Mouse (Mus musculus): Measurements from ENCODE around the gene Gpr171.
"Not testable (repeated sequence)": the region's sequence is repeated elsewhere in the genome, so short reads cannot be mapped to it uniquely, and the experiment has no call there.

Gpr171 gene

DNA sequence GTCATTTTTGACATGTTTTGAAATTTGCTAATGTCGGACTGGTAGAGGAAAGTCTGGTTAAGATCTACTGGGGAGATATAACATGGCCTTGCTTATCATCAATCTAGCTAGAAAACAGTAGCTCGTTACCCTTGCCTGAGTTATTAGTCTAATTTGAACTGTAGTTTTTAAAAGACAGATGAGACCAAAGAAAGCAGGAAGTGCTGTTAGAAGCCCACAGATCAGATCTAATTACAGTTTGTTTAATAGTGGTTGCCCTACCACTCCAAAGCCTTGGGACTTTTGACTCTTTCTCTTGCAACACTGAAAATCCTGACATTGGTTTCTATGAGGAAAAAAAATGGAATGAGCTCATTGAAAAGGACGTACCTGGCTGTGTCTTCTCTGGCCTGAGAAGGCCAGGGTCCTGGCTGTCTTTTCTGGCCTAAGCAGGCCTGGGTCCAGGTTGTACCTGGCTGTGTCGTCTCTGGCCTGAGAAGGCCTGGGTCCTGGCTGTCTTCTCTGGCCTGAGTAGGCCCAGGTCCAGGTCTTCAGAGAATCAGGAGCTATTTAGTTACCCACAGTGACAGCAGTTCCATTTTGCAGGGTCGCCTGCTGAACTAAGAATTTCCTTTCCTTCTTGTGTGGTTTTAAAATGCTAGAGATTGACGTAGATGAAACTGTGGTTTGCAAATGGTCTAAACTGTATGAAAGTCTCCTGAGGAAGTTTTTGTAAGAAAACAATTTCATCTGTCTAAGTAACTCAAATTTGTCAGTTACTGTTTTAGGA lies at the start of gene Gpr171:
Gpr171 (minus strand) TSS at position 604 of the 769 bp plus-strand sequence.
- DNase-seq (ENCODE audit: low spot score): no peak

DNA sequence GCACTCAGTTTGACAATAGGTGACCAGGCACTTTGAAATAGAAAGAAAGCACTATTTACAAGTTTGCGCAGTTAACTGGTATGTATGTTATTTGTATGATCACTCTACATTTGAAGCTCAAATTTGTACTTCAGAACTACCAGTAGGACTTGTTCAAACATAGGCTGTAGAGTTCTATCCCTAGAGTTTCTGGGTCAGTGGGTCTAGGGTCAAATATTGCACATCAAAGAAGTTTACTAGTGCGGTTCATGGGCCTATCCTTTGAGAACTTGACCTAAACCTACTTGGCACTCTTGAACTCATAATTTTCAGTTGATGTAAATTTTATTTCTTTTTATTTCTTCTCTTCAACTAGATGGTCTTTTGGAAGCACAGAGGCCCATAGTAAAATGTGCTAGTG lies 49.0 kb upstream of the Gpr171 start:
- DNase-seq (ENCODE audit: low spot score): no peak

DNA sequence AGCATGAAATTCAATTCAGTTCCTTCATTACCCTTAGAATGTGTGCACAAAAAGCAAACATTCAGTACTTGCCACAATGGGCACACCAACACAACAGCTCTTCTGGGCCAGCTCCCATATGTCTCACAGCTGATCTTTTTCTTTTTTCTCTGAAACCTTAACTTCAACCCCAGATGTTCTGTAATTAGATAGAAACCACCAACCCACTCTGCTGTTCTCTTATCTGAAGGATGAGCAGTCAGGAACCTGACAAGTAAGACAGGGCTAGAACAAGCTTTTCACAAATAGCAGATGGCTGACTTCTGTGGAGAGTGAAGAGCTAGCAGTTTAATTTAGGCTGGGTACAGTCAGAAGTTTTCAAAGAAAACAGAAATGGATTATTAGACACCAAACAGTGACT lies 48.0 kb upstream of the Gpr171 start:
- no peak for DNase-seq (ENCODE audit: low spot score)

DNA sequence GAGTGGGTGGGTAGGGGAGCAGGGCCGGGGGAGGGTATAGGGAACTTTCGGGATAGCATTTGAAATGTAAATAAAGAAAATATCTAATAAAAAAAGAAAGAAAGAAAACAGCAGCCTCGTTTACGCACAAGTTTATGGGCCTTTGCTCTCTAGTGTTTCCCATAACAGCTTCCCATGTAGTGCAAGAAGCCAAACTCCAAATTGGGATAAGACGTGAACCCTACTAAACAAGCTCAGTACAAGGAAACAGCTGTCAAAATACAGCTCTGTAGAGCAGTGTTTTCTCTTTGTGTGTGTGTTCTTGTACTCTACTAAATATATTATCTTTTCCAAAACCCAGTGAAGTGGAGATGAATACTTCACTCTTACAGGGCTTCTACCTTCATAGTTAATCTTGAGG lies 43.6 kb upstream of the Gpr171 start:
- DNase-seq (ENCODE audit: low spot score): no peak

DNA sequence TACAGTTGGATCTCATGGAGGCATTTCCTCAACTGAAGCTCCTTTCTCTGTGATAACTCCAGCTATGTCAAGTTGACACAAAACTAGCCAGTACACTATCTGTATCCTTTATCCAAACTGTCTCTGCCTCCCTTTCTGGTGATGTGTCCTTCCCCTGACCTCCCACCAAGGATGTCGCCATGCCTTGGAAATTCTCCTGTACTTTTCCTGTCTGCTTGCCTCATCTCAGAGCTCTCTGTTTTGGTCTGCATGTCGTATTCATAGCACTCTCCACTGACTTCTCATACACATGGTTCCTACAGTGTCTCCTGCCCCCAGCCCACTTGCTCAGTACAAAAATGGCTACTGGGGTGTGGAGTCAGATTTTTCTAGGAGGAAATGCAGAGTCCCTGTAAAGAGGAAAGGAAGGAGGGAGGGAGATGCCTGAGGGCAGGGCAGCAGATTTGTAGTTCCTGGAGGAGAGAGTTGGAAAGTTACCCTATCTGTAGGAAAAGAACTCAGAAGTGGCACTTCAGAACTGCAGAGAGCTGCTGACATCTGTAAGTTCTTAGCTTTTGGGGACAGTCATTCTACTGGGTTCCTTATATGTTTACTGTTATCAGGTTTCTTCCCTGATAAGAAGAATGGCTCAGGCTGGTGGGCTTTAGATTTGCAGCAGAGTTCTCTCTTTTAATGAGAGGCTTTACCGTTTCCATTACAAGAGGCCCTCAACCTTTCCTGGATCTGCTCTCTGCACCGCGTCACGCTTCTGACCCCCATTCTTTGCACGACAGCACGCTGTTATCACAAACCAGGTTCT lies 40.1 kb upstream of the Gpr171 start:
- DNase-seq (ENCODE audit: low spot score): no peak

DNA sequence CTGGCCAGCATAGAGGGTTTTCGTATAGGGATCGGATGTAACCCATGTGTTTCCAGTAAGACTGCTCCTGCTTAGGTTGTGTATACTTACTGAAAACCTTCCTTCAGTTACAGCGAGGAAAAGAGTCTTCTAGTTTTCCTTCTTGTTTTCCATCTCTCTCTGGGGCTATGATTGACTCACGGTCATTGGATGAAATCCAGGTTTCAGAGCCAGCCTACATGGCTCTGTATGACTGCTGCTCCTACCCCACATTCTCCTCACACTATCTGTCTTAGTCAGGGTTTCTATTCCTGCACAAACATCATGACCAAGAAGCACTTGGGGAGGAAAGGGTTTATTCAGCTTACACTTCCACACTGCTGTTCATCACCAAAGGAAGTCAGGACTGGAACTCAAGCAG lies 39.3 kb upstream of the Gpr171 start:
- DNase-seq (ENCODE audit: low spot score): not testable (repeated sequence)

DNA sequence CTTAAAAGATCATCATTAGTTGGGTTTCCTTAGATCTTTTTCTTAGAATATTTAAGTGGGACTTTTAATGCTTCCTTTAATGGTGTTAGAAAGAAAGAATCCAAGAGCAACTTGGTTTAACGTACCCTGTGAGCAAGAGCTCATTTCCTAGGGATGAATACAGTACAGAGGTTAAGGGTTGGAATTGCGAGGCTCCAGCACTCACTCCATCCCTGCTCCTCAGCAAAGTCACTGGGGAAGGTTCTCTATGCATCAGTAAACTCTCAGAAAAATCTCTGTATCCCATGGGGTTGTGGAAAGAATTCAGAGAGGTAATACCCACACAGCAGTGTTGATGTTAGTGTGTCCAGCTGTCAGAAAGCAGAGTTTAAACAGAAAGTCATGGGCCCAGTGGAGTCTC lies 38.5 kb upstream of the Gpr171 start:
- DNase-seq (ENCODE audit: low spot score): no peak

DNA sequence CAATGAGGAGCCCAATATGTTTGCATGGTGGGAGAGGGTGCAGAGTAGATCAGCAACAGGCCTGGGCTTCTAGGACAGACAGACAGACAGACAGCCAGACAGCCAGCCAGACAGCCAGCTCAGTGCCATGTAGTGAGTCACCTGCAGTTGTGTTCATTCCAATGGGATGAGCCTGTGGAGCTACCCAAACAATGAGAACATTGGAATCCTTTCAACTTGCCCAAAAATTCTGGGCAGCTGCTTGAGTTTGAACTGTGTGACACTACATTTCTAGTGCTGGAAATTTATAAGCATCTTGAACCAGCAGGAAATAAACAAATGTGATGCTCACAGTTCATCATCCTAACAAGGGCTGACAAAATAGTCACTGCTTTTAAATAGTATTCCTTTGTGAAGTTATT lies 38.0 kb upstream of the Gpr171 start:
- no peak for DNase-seq (ENCODE audit: low spot score)

DNA sequence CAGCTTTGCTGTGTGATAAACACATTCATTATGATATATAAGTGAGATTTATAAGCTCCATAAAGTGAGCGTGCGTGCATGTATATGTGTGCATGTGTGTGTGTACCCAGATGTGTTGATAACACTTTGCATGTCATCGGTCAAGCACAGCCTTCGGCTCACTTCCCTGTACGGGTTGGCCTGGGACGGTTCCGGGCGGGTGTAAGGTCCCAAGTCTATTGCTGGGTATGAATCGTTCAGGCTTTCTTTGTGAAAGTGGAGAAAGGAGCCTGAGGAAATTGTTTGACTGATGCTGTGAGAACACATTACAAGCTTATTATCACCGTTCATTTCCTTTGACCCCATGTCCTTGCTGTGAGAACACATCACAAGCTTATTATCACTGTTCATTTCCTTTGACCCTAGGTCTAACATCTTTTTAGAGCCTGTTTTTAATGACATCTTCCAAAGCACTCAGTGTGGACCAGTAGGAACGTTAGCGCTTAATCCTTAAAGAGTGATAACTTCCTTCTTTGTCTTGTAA lies 37.4 kb upstream of the Gpr171 start:
- no peak for DNase-seq (ENCODE audit: low spot score)

DNA sequence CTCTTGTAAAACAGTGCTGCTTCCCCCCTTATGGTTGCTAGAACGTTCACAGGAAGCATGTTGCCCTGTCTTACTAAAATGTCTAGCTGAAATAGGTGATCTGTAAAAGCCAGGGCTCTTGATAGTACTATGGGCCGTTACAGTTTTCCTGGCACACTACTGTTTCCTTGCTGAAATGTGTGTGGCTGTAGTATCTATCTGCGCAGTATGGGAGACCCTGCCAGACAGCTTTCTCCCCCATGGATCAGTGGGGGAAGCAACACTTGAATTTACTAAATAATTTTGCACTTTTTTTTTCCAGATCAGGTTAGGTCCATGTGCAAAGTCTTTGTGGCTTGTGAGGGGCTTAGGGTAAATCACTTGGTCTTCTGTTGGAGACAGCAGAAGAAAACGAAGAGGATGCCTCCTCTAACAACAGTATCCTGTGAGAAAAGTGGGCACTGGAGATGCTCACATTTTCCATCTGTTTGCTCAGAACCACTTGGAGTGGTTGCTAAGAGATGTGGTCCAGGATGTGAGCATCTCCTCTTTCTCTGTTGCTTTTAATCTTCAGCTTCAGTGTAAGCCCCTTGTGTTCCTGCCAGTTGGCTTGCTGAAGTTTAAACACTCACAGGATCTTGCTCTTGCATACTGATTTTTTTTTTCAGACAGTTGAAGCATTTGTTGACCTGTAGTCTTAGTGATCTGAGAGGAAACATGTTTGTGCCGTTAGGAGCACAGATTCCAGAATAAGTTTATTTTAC lies 34.5 kb upstream of the Gpr171 start:
- DNase-seq (ENCODE audit: low spot score): no peak

DNA sequence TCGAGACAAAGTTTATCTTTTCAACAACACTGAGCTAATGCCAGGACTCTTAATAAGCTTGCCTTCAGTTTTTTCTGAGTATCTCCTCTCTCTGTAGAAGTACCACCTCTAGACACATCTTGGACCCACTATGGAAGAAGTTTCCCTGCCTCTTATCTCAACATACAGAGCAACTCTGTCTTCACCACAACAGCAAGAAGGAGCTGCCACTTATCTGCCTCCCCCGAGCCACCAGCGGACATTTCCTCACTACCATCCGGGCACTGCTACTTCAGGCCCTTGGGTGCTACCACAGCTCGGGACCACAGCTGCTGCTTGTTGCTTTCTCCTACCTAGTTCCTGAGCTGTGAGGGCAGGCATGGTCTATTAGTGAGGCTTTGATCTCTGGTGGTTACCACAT lies 31.6 kb upstream of the Gpr171 start:
- DNase-seq (ENCODE audit: low spot score): no peak

DNA sequence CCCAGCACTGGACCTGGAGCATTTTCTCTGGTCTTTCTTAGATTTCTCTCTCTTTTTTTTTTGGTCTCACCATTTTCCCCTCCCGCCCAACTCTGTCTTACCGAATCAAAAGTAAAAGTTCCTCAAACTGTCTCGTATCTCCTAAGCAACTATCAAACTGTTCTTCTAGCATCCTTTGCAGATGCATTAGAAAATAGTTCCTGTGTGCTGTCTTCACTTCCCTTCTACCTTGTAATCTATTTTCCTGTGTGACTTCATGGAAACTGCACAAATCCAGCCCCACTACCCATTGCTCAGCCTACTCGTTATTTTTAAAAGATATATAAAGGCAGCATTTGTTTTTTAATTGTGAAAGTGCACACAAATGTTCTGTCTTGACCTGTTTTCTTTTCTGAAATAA lies 30.3 kb upstream of the Gpr171 start:
- DNase-seq (ENCODE audit: low spot score): no peak

DNA sequence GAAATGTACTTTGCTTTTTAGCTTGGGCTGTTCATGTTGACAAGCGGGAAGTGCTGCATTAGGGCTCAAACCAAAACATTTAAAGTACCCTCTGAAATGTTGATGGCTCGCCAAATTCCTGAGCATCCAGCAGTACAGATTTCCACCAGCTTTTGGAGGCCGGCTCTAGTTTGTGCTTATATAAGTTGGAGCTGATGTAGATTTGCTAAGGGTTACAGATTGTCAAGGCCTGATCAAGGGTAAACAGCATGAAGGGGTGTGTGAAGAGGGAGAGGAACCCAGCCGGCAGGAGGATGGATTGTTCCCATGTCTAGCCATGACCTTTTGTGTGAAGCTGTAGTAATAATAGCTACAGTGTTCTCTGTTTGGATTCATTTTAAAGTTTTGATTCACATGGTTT lies 29.5 kb upstream of the Gpr171 start:
- no peak for DNase-seq (ENCODE audit: low spot score)

DNA sequence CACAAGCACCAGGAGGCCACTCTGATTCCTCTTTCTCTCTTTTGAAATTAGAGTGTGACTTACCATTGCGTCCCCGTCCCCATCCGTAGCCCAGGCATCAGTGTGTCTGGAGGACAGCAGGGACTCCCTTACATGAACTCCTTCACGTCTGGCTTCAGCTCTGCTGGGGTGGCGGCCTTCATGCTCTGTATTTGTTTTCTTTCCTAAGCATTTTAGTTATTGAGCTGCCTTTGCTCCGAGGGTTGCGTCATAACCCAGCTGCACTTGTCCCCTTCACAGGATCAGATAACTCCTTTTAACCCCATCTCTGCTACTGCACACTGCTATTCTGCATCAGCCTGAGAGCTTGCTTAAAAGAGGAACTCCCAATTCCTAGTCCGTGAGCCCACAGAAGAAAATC lies 28.8 kb upstream of the Gpr171 start:
- no peak for DNase-seq (ENCODE audit: low spot score)

DNA sequence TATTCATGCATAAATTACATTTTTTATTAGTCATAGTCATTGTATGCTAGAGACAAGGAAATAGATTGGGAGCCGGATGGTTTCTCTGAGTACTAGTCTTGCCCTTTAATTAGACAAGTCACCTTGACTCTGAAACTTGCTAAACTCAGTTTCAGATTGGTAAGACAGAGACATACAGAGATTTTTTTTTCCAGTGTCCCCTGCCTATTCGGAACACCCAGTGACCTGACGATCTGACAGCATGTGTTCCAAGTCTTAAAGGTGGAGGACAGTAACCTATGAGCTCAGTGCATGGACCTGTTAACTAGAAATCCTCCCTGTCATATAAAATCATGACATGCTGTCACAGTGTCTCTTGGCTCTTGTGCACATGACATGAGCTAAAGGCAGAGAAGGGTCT lies 27.9 kb upstream of the Gpr171 start:
- no peak for DNase-seq (ENCODE audit: low spot score)

DNA sequence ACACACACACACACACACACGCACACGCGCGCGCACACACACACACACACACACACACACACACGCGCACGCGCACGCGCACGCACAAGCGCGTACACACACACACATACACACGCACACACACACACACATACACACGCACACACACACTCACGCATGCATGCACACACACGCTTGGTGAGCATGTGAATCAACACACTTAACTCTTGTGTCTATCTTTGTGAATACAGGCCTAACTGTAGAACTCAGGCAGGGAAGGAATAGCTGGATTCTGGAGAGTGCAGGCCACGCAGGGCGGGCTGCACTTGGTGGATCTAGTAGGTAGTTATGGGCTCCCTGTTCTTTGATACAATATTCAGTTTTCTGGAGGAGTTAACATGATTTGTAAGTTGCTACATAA lies 27.1 kb upstream of the Gpr171 start:
- DNase-seq (ENCODE audit: low spot score): no peak

DNA sequence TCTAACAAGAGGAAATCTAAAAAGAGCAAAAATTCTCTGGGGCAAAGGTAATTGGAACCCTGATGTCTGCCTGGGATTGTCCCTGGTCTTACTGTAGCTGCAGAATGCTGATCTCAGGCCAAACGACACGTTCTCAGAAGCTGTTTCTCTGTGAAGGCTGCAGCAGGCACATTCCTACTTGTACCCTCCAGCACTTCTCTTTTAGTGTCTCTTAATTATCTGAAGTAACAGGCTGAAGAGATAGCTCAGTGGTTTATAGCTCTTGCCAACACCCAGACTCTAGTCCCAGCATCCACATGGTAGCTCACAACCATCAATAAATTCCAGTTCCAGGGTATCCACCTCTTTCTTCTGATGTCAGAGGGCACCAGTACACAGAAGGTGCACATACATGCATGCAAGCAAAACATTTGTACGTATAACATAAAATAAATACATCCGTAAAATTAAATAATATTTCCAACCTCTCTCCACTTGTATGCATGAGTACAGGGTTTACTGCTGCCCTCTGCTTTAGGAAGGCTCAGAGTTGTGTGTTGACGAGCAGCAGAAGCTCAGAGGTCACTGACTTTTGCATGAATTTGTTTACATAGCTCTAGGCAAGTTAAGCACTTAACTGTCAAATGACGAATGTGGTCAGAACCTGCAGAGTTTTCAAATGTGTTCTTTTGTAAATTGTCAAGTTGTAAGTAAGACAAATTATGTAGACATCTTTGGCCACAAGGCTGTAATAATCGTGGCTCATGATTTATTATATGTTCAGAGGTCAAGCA lies 24.3 kb upstream of the Gpr171 start:
- peak; percentile 40 for DNase-seq (ENCODE audit: low spot score)

DNA sequence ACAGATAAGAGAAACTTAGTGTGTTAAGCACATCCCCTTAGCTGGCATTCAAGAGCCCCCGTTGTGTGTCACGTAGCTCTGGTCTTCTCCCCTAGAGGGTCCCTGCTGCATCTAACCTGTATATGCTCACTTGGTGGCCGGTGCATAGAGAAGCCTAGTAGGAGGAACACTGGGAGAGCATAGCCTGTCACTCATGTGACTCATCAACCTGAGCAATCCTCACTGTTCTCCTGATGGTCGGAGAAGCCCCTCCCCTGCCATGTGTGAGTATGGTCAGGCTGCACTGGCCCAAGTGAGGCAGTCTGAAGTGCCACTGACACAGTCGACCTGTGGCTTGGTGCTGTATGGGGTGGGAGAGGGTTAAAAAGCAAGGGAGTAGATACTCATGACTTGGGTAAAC lies 23.4 kb upstream of the Gpr171 start:
- no peak for DNase-seq (ENCODE audit: low spot score)

DNA sequence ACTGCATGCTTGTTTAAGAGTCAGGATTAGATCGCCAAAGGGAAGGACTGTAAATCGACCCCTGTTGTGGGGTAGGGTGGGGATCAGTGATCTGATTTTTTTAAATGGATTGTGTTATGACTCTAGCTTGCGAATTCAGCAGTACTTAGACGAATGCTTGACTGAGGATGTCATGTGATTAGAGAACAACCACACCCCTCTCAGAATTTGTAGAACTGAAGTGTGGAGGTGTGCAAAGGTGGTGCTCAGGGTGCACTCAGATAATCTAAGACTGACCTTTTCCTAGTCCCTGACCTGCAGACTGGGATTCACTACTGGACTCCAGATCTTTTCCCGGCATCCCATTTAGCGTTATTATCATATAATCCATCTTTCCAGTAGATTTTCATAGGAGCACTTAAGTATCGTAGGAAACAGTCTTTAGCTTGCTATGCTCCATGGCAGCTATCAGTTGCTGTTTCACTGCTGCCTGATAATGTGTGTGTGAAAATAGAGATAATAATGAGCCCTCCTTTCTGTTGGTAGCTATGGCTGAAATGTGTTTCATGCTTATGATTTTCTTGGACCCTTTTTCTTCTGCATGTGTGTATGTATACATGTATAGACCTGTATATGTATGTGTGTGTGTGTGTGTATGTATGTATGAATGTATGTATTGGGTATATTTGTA lies 20.3 kb upstream of the Gpr171 start:
- DNase-seq (ENCODE audit: low spot score): no peak

DNA sequence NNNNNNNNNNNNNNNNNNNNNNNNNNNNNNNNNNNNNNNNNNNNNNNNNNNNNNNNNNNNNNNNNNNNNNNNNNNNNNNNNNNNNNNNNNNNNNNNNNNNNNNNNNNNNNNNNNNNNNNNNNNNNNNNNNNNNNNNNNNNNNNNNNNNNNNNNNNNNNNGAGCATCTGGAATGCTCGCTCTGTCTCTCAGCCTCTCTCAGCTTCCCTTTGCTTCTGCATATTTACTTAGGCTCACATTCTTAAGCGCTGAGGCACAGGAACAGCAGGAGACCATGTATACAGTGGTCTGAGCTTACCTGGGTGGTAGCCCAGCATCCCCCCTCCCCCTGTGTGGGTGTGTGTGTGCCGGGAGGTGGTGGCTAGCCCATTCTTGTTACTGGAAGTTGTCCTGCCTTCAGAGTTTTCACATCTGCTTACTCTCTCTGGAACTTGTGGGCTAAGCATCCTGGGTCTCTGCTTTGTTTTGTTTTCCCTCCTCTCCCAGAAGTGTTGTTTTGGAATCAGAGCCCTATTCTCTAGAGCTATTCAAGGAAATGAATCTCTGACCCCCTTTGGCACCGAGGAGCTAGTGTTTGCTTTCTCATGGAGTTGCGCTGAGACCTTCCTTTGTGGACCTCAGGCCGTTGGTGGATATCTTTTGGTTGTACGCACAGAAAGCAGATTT lies 19.6 kb upstream of the Gpr171 start:
- no peak for DNase-seq (ENCODE audit: low spot score)
